Mouse (Mus musculus) frontal cortex, adult (tissue): ENCODE measurements around the gene Cngb1.
"Not testable (repeated sequence)": the region's sequence is repeated elsewhere in the genome, so short reads cannot be mapped to it uniquely, and the experiment has no call there.

Experiments used
- ATAC-seq: cut with Nextera tagmentation; 2 replicates; pipeline ENCODE4 v1.9.2; 2017; ENCODE audit warnings: mild to moderate bottlenecking, moderate library complexity, mixed read lengths; ENCODE audit not compliant: low TSS enrichment

Cngb1 gene

GRCm38 (mm10) chr8:95247277-95247676, 59.1 kb downstream of the Cngb1 start:
- ATAC-seq = no peak

DNA sequence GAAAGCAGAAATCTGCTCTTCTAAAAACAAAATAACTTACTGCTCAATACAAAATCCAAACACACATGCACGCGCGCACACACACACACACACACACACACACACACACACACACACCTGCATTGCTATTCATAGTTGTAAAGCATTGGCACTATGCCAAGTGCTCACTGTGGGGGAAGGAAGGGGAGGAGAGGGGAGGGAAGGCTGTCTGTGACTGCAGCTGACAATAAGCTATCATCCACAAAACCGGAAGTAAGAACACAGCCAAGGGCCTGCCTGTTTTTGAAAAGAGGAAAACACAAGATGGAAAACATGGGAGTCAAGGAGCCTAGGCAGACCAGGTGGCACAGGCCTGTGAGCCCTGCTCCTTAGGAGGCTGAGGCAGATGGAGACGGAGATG, 61.2 kb downstream of the Cngb1 start:
- no peak for ATAC-seq

DNA sequence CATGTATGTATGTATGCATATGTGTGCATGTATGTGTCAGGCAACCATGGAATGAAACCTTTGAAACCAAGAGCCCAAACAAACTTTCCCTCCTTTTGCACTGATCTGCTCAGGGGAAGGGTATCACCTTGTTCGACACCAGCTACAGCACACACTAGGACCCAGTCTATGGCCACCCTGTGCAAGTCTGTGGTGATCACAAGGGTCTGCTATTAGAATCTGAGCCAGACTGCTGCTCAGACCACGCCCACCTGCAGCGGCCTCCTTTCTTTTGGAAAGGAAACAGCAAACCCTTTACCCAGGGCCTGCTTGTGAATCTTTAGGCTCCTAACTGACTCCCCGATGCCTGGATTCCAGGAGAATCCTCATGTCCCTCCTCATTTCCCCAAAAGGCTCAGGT, 62.5 kb downstream of the Cngb1 start:
- ATAC-seq = no peak

GRCm38 (mm10) chr8:95242826-95243571, 63.4 kb downstream of the Cngb1 start:
- ATAC-seq = peak; percentile 76

GRCm38 (mm10) chr8:95242099-95242825, 64.1 kb downstream of the Cngb1 start:
- no peak for ATAC-seq

DNA sequence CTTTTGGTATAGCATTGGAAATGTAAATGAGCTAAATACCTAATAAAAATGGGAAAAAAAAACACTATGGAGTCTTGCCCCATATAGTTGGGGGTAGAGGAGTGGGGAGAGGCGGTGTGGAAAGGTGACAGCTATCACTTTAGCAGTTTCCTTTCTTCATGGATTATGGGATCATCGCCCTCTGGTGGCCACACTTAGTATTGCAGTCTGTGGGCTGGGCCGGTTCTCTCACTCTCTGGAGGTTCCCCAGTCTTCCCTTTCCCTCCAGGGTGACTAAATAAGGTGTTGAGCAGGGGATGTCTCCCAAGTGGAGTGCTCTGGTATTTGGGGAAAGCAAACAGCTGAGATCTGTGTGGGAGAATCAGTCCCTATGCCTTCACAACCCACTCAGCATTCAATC, 70.7 kb downstream of the Cngb1 start:
- peak; percentile 67 for ATAC-seq

DNA sequence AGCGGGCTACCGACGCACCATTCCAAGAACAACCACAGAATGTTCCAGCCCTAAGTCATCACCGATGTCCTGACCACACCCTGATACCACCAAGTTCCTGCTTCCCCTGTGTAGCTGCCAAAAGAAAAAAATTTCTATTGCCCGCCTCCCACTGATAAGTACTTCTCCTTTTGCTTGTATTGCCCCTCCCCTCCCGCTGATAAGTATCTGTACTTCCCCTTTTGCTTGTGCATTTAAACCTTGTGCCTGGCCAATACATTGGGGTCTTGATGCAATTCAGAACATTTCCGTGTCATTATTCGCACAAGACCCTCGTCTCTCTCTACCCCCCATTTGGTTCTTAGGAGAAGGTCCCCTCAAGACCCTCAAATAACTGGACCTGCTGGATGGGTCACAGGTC, 76.3 kb downstream of the Cngb1 start:
- ATAC-seq = not testable (repeated sequence)

- no peak for ATAC-seq
These were observed 79.3 kb downstream of the Cngb1 start for GRCm38 (mm10) chr8:95227151-95227468.

DNA sequence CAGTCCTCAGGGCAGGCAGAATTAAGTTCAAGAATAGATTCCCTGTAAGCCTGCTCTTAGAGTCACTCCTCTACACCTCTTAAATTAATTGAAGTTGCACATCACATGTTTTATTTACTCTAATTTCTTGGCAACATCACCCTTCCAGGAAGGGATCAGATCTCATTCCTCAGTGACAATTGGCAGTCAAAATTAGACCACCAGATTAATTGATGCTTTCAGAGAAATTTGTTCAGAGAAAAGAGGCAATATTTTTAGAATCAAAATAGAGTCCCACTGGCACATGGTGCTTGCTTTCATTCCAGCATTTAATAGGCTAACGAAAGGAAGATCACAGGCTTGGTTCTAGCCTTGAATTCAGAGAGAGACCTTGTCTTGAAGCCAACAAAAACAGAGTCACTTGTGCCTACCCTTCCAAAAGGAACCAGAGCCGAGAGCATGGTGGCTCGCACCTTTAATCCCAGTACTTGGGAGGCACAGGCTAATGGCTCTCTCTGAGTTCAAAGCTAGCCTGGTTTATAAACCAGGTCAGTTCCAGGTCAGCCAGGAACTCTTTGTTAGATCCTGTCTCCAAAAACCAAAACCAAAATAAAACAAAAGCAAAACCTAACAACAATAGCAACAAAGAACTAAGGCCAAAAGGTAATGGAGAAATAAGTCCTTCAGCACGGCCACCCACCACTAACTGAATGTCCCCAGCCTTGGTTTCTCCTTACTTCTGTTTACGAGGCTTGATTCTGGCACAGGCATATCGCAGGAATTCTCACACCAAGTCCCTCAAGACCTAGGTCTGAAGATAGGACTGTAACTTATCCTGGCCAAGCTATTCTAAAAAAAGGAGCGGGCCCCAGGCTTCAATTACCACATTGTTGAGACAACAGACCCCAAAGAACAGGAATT, 79.9 kb downstream of the Cngb1 start:
- ATAC-seq = no peak

DNA sequence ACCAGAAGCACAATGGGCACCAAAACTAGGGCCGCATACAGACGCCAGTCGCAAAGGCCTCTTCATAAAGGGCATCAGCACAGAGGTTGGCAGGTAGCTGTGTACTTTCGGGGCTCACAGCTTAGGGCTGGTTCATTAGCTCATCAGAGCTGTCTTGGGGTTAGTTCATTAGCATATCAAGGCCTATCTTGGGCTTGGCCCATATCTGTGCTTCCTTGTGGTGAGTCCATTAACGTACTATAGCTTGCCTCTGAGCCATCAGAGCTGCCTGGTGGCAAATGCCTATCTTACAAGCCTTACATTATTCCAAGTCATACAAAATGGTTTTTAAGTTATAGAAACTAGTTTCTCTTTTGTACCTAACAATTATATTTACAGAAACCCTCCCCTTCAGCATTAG, 82.4 kb downstream of the Cngb1 start:
- no peak for ATAC-seq

DNA sequence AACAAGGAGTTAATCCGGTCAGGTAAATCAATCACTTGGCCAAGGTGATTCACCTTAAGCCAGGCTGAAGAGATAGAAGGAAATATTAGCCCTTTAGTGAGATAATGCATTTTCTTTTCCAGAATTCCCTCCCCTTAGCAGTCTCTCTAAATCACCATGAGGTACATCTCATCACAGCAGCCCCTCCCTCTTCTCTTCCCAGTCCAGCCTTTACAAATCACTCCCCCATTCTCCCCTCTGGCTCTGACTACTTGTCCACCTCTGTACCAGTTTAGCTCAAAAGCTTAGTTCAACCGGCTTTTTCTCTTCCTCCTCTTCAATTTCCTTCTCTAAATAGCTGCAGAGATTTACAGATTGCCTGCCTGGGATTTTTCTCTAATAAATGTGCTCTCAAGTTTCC, 85.3 kb downstream of the Cngb1 start:
- no peak for ATAC-seq

GRCm38 (mm10) chr8:95220571-95220998, 85.8 kb downstream of the Cngb1 start:
- ATAC-seq = no peak

- ATAC-seq = no peak
These were observed 86.8 kb downstream of the Cngb1 start for GRCm38 (mm10) chr8:95219623-95220022.

- ATAC-seq = no peak
These were observed 90.5 kb downstream of the Cngb1 start for GRCm38 (mm10) chr8:95215709-95216360.

DNA sequence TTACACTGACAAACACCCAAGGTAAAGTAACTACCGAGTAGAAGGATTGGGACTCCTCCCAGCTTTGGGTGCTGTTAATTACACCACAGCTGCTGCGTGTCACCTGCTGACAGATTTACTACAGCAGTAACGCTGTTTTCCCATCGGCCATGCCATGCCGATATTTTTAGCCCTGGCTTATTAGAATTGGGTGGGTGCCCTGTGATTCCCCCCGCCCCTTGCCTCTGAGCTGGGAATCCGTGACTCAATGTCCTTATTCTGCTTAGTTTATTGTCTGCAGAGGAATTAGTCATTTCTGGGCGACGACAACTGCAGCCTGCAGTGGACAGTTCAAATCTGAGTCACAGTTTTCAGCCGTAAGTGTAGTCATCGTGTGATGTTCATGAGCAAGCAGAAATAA, 96.5 kb downstream of the Cngb1 start:
- ATAC-seq = no peak

- no peak for ATAC-seq
These were observed 100.4 kb downstream of the Cngb1 start for GRCm38 (mm10) chr8:95205946-95206345.

GRCm38 (mm10) chr8:95204039-95204380, 102.4 kb downstream of the Cngb1 start:
- peak; percentile 89 for ATAC-seq

DNA sequence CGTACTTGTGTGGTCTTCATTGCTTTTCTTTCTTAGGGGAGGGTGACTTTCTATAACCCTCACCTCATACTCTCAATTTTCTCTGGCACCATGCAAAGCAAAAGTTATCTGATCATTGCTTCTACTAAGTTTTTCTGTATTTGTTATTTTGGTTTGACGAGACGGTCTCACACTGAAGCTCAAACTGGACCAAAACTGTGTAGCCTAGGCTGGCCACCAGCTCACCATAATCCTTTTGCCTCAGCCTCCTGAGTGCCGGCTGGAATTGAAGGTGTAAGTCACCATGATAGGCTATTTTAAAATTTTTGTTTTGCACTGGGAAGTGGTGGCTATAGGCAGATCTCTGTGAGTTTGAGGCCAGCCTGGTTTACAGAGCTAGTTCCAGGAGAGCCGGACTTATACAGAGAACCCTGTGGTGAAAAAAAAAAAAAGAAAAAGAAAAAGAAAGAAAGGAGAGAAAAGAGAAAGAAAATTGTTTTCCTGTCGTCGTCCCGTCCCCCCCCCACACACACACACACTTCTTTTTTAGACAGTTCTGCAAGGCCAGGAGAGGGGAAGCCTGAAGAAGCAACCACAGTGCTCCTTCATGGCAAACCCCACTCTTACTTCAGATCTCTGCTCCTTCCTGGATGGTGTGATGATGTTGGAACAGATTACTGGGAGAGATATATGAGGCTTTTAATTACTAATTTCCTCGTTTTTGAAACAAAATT, 102.9 kb downstream of the Cngb1 start:
- ATAC-seq = peak; percentile 38; the same call in 1 of the 2 replicates

DNA sequence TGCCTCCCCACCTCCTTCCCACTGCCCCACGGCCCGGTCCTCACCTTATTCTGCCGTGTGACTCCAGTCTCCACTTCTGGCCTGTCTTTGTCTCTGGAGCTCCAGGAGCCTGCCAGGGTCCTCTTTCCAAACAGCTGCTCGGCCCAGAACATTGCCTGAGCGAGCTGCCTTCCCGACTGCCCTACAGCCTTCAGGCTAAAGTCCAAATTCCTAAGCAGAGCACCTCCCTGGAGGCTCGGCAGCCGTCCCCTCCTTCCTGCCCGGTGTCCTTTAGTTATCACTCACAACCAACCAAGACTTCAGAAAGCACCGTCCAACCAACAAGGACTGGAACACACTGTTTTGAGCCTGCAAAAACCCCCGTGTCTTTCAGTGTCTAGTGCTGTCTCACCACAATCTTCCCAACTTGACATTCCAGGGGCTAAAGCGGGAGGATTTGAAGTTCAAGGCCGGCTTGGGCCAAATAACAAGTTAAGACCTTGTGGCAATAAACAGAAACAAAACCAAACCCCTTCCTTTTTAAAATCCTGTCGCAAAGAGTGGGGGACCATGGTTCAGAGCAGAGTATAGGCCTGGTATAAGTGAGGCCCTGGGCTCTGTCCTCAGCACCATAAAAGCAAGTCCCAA, 103.6 kb downstream of the Cngb1 start, which contains the start of gene Kifc3:
Kifc3 (minus strand) TSS at position 164 of the 627 bp plus-strand sequence.
- no peak for ATAC-seq

GRCm38 (mm10) chr8:95202056-95202570, 104.3 kb downstream of the Cngb1 start:
- ATAC-seq = no peak

DNA sequence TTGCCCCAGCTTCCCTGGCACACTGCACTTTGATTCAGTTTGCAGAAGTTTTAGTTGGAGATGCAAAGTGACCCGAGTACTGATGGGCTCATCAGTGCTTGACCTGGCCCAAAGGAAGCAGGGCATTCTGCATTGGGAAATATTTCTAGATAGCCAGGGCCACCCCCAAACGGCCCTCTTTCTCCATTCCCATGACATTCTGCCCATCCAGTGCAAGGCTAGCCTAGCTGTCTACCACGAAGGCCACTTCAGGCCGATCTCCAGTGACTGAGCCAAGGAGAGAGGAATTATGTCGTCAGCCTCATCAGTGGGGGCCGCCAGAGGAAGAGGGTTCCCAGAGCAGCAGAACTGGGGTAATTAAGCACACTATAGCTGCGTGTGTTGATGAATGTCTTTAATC, 104.9 kb downstream of the Cngb1 start:
- ATAC-seq = no peak
